Mouse (Mus musculus) lung, embryonic 14.5 days (tissue): ENCODE results near the gene Ptms. TPM values are rescaled to one million over a fixed set of nuclear protein-coding genes. Genes with fewer than 3 reads are reported as not detected.

ENCODE experiments used
- ATAC-seq: fragments of 200-750 bp; cut with Nextera tagmentation; 2 replicates; pipeline ENCODE4 v1.8.0; 2017; ENCODE audit warnings: mild to moderate bottlenecking, moderate TSS enrichment, moderate library complexity; ENCODE audit not compliant: insufficient read depth
- DNase-seq: peaks from one replicate; pipeline ENCODE4 v3.0.0-alpha.2; 2015
- H3K27ac ChIP-seq: fragments of 300-500 bp; sonication (generic); 2 replicates; pipeline ENCODE4 v1.5.1; 2014; ENCODE audit warnings: low read depth, mild to moderate bottlenecking, moderate library complexity
- H3K27me3 ChIP-seq: fragments of 300-500 bp; sonication (generic); 2 replicates; pipeline ENCODE4 v1.6.1; 2014; ENCODE audit warnings: low read length, control low read depth; ENCODE audit not compliant: insufficient read depth
- H3K36me3 ChIP-seq: fragments of 300-500 bp; sonication (generic); 2 replicates; pipeline ENCODE4 v1.6.1; 2014; ENCODE audit warnings: control low read depth; ENCODE audit not compliant: insufficient read depth
- H3K4me1 ChIP-seq: fragments of 300-500 bp; sonication (generic); 2 replicates; pipeline ENCODE4 v1.6.1; 2014; ENCODE audit warnings: antibody characterized with exemption, control low read depth; ENCODE audit not compliant: insufficient read depth
- H3K4me2 ChIP-seq: fragments of 300-500 bp; sonication (generic); 2 replicates; pipeline ENCODE4 v1.6.1; 2014; ENCODE audit warnings: mild to moderate bottlenecking
- H3K4me3 ChIP-seq: fragments of 300-500 bp; sonication (generic); 2 replicates; pipeline ENCODE4 v1.5.1; 2014; ENCODE audit warnings: low read depth, low read length
- H3K9ac ChIP-seq: fragments of 300-500 bp; sonication (generic); 2 replicates; pipeline ENCODE4 v1.6.1; 2014
- H3K9me3 ChIP-seq: fragments of 300-500 bp; sonication (generic); 2 replicates; pipeline ENCODE4 v1.6.1; 2016; ENCODE audit warnings: low read depth, low read length, control low read depth
- CTCF ChIP-seq: IDR thresholded peaks from 2 replicates; pipeline ENCODE4 v1.5.1; 2016; ENCODE audit warnings: antibody characterized with exemption, low read depth
- WGBS: fragments of 180-500 bp; shearing (Covaris S2); extraction: QIAGEN DNeasy Blood & Tissue Kit; methylation state at CpG from one replicate; pipeline ENCODE4 v1.1.7; 2014; 5-methylcytosine and 5-hydroxymethylcytosine counted together
- polyA plus RNA-seq: library from polyadenylated mRNA; unstranded; fragments of >200 nt; fragmentation: Nextera tagmentation; extraction: Ambion mirVana; gene quantifications from 2 replicates; pipeline ENCODE4 v1.2.1, GENCODE M21; 2014

Gene Ptms
- polyA plus RNA-seq, 1 experiment from 2014 or later, result 442 TPM

GRCm38 (mm10) chr6:124938554-124938953 is 18.7 kb upstream of the Ptms start:
- Histone ChIP-seq H3K9ac (no peak overlapping the region), H3K4me2 (no peak overlapping the region), H3K4me1 (no peaks in the 10 kb centered on the region), H3K9me3 (no peaks in the 10 kb centered on the region), H3K27ac (no peak overlapping the region), H3K36me3 (peaks cover 60% of the 10 kb centered on the region), H3K4me3 (no peak overlapping the region), H3K27me3 (no peaks in the 10 kb centered on the region)
- 88% methylated on average over 7 of the region's 7 CpGs for WGBS
- no peak for TF ChIP-seq CTCF
- no peak for DNase-seq
- ATAC-seq, result no peak; the same call in 1 of the 2 replicates

DNA sequence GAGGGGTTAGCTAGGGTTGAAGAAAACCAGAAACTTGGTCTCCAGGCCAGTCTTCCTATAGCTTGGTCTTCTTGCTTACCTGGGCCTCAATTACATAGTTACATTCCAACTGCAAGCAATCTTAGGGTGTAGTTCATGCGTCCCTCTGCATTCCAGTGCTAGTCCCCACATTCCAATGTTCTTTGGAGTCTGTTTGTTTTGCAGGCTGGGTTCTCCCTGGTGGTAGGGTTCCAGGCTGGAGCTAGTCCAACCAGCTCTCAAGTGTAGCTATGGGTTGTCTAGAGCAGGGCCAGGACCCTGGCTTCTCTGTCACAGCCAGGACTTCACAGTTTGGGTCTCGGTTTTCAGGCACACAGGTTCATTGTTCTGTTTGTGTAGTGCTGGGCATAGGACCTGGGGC is 17.6 kb upstream of the Ptms start:
- TF ChIP-seq CTCF, result no peak
- 65% methylated on average over 2 of the region's 2 CpGs for WGBS
- no peak overlapping the region for H3K9ac ChIP-seq
- DNase-seq, result no peak
- peaks cover 5% of the 10 kb centered on the region for H3K4me1 ChIP-seq
- no peak for ATAC-seq
- H3K36me3 ChIP-seq, result peaks cover 69% of the 10 kb centered on the region
- no peak overlapping the region for H3K27ac ChIP-seq
- no peak overlapping the region for H3K4me3 ChIP-seq
- H3K4me2 ChIP-seq, result no peak overlapping the region
- no peaks in the 10 kb centered on the region for H3K27me3 ChIP-seq
- H3K9me3 ChIP-seq, result no peaks in the 10 kb centered on the region

DNA sequence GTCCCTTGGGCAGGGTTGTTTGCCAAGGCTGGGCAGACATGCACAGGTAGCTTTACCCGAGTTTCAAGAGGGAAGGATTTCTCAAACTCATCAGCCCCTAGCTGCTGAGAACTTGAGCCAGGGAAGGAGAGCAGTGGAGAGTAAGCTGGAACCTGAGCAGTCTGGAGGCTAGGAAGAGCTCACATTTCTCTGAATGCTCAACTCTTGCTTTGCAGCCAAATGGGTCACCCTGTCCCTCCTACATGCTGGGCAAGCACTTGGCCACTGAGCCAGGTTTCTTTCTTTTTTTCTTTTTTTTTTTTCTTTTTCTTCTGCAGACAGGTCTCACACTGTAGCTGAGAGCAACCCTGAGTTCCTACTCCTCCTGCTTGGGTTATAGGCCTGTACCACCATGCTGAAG is 16.8 kb upstream of the Ptms start:
- no peak for DNase-seq
- Histone ChIP-seq H3K9ac (no peak overlapping the region), H3K4me1 (peaks cover 10% of the 10 kb centered on the region), H3K27me3 (no peaks in the 10 kb centered on the region), H3K4me3 (no peak overlapping the region), H3K4me2 (no peak overlapping the region), H3K36me3 (peaks cover 69% of the 10 kb centered on the region), H3K27ac (no peak overlapping the region), H3K9me3 (no peaks in the 10 kb centered on the region)
- TF ChIP-seq CTCF, result no peak
- 57% methylated on average over 1 of the region's 1 CpGs for WGBS
- no peak for ATAC-seq

GRCm38 (mm10) chr6:124934670-124935069 is 14.8 kb upstream of the Ptms start:
- Histone ChIP-seq H3K27me3 (no peaks in the 10 kb centered on the region), H3K9me3 (no peaks in the 10 kb centered on the region), H3K9ac (no peak overlapping the region), H3K27ac (no peak overlapping the region), H3K4me1 (peaks cover 12% of the 10 kb centered on the region), H3K4me3 (no peak overlapping the region), H3K4me2 (no peak overlapping the region), H3K36me3 (peaks cover 67% of the 10 kb centered on the region)
- DNase-seq (no peak), ATAC-seq (no peak)
- WGBS, result 91% methylated on average over 7 of the region's 7 CpGs
- TF ChIP-seq CTCF, result no peak

DNA sequence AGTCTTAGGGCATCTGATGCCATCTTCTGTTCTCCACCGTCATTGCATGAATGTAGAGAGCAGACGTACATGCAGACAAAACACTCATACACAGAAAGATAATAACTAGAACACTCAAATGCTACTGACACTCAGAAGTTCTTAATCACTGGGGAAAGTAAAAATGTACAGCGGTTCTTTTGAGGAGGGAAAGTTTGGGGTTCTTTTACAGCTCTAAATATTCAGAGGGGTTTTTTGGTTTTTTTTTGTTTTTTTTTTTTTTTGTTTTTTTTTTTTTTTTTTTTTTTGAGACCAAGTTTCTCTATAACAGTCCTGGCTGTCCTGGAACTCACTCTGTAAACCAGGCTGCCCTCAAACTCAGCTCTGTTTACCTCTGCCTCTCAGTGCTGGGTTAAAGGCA is 13.2 kb upstream of the Ptms start:
- ATAC-seq (no peak), DNase-seq (no peak)
- Histone ChIP-seq H3K4me1 (peaks cover 12% of the 10 kb centered on the region), H3K27ac (no peak overlapping the region), H3K27me3 (no peaks in the 10 kb centered on the region), H3K9me3 (no peaks in the 10 kb centered on the region), H3K4me2 (peak overlapping the region; percentile 91), H3K9ac (no peak overlapping the region), H3K36me3 (peaks cover 53% of the 10 kb centered on the region), H3K4me3 (0 out of 2 replicates have a peak overlapping the region, but pooled peaks have one; percentile 89)
- 88% methylated on average over 3 of the region's 3 CpGs for WGBS
- TF ChIP-seq CTCF, result no peak

GRCm38 (mm10) chr6:124932314-124932695 is 12.4 kb upstream of the Ptms start:
- H3K36me3 ChIP-seq, result peaks cover 45% of the 10 kb centered on the region
- peak overlapping the region; percentile 89 for H3K4me3 ChIP-seq
- peaks cover 12% of the 10 kb centered on the region for H3K4me1 ChIP-seq
- ATAC-seq, result no peak
- no peak for DNase-seq
- H3K9ac ChIP-seq, result peak overlapping the region; percentile 89
- H3K9me3 ChIP-seq, result no peaks in the 10 kb centered on the region
- TF ChIP-seq CTCF, result no peak
- no peaks in the 10 kb centered on the region for H3K27me3 ChIP-seq
- WGBS, result 31% methylated on average over 12 of the region's 12 CpGs
- H3K4me2 ChIP-seq, result peak overlapping the region; percentile 91
- H3K27ac ChIP-seq, result peak overlapping the region; percentile 95

DNA sequence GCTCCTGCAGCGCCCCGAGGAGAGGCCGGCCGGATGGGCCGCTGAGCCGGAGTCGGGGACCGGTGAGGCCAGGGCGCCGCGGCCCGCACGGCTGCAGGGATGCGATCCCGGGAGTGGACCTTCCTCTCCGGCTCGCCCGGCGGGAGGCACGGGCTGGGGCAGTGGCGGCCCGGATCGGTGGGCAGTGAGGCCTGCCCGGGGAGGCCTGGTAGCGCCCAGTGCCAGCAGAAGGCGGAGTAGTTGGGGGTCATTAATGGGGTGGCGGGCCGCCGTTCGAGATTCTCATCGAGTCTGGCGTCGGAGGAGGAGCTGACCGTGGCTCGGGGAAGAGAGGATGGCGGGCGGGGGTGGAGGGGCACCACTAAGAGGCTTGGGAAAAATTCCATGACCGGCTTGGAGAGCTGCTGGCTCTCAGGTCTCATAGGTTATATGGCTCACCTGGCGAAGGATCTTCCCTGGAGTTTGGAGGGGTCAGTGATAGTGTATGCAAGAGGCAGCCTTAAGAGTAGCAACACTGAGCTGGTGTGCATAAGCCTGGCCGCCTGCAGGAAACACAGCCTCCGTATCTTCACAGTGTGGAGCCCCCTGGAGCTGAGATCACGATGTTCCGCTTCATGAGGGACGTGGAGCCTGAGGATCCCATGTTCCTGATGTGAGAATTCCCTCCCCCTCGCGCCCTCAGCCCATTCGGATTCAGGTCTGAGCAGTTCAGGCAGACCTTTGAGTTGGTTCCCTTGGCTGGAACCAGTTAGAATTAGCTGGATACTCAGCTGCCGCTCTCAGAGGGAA is 11.8 kb upstream of the Ptms start:
- H3K9me3 ChIP-seq, result no peaks in the 10 kb centered on the region
- TF ChIP-seq CTCF, result peak; percentile 65
- H3K27ac ChIP-seq, result peak overlapping the region; percentile 95
- under 1% methylated on average over 48 of the region's 48 CpGs for WGBS
- H3K27me3 ChIP-seq, result no peaks in the 10 kb centered on the region
- peaks cover 42% of the 10 kb centered on the region for H3K36me3 ChIP-seq
- DNase-seq, result peak; percentile 81
- peaks cover 12% of the 10 kb centered on the region for H3K4me1 ChIP-seq
- H3K9ac ChIP-seq, result peak overlapping the region; percentile 89
- H3K4me2 ChIP-seq, result peak overlapping the region; percentile 91
- ATAC-seq, result peak; percentile 30; the same call in 1 of the 2 replicates
- peak overlapping the region; percentile 89 for H3K4me3 ChIP-seq
